Mouse (Mus musculus): ENCODE data around the gene Fryl.

The Fryl gene

DNA sequence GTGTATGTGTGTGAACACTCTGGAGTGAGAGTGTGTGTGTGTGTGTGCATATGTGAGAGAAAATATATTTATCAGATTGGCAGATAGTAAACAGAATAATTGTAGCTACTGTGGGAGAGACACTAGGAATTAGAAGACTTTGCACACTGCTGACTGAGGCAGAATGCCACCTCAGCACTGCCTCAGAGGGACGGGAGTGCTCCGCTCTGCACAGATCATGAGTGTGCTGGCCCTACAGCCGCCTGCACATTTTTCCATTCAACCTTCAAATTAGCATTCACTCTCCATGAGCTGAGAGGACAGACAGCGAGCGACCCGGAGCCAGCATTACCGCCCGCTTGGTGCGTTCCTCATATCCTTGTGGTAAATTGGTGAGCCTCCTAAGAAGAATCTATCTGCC lies 96.0 kb downstream of the Fryl start:
- in situ Hi-C loops (cut with MboI, MseI) = no loop called here

DNA sequence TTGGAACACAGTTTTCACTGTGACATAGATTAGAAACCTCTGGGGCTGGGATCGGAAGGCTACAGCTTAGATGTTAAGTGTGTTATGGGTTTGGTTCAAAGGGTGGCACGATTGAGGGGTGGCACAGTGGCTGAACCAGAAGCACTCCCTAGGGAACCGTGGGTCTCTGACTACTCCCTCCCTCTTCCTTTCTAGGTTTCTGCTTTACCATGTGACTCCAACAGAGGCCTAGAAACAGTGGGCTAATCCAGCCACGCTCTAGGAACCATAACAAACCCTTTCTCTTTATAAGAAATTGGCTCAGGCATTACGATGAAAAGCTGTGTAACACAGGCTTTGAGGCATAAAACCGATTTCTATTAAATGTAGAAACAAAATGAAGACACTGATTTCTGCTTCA lies 98.9 kb downstream of the Fryl start:
- in situ Hi-C loops (cut with MboI, MseI) = no loop called here

DNA sequence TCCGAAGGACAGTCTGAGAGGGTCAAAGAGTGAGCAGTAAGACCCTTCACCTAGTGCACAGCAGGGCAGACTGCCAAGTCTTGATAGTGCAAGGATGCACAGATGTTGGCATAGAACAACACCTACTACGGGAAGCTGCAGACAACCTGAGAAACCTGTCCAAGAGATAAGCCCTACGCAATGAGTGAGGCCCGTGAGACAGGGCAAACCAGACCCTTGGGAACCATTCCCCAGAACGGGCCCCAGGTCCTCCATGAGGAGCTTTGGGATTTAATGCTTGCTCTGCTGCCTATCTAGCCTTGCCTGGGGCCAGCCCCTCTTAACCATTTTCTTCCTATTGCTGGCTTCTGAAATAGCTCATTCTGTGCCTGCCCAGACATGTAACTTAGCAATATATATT lies 99.4 kb downstream of the Fryl start:
- in situ Hi-C loops (cut with MboI, MseI) = no loop called here

GRCm38 (mm10) chr5:73156226-73156926 lies 100.0 kb downstream of the Fryl start:
- in situ Hi-C loops (cut with MboI, MseI) = no loop called here

- in situ Hi-C loops (cut with MboI, MseI) = no loop called here
These were observed 102.5 kb downstream of the Fryl start for GRCm38 (mm10) chr5:73153802-73154465.

- in situ Hi-C loops (cut with MboI, MseI) = no loop called here
These were observed 104.2 kb downstream of the Fryl start for GRCm38 (mm10) chr5:73152206-73152605.

DNA sequence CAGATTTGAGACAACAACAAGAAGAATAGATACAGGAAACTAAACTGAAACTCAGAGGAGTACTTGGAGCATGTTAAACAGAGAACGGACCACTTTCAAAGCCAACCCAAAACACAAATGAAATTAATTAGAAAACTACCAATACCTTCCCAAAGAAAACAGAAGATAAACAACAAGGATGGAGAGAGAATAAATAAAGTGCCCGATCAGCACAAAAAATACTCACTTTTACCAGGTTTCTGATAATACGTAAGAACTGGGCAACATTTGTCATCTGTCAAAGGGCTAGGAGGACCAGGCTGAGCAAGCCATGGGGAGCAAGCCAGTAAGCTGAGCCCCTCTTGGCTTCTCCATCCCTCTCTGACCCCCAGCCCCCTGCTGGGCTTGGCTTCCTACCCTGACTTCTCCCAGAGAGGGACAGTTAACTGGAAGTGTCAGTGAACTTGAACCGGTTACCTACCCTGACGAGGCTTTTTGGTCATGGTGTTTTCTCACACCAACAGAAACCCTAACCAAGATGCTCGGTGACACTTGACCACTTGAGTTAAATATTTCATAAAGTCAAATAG lies 105.5 kb downstream of the Fryl start:
- in situ Hi-C loops (cut with MboI, MseI) = no loop called here

DNA sequence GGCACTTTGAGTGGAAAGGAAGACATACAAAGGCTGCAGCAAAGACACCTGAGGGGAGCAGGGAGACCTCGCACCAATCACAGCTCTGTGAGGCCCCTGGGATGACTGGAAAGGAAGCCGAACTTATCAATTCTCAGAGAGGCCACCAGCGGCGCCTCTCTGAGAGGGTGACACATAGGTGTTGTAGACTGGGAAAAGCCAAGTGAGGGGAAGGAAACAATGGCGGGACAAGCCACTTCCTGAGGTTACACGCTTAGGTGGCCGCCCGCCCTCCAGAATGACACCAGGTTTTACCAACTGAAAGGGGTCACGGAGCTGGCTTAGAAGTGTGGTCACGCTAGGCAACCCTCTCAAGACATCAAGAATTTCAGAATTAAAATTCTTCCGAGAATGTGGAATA lies 111.4 kb downstream of the Fryl start:
- in situ Hi-C loops (cut with MboI, MseI) = no loop called here

GRCm38 (mm10) chr5:73141712-73142111 lies 114.7 kb downstream of the Fryl start:
- in situ Hi-C loops (cut with MboI, MseI) = no loop called here

GRCm38 (mm10) chr5:73141161-73141560 lies 115.3 kb downstream of the Fryl start:
- in situ Hi-C loops (cut with MboI, MseI) = no loop called here

DNA sequence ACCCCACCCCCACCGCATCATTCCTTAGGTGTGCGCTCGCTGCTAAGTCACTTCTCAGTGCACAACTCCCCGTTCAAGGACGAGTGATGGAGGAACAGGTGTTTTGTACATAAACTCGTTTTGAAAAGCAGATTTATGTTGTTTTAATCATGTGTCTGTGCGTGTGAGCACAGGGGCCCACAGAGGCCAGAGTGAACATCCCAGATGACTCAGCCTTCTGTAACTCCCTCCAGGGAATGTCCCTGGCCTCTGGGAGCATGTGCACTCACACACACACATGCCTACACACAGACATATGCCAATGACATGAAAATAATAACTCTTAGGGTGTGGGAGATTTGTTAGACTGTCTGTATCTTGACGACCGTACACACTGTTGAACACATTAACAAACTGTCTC lies 118.9 kb downstream of the Fryl start:
- in situ Hi-C loops (cut with MboI, MseI) = loop anchor here (5.0 kb wide), 1 partner anchor 245 kb away; no protein-coding TSS in a partner anchor

- in situ Hi-C loops (cut with MboI, MseI) = loop anchor here (5.0 kb wide), 1 partner anchor 246 kb away; no protein-coding TSS in a partner anchor
These were observed 120.5 kb downstream of the Fryl start for GRCm38 (mm10) chr5:73135959-73136358.

DNA sequence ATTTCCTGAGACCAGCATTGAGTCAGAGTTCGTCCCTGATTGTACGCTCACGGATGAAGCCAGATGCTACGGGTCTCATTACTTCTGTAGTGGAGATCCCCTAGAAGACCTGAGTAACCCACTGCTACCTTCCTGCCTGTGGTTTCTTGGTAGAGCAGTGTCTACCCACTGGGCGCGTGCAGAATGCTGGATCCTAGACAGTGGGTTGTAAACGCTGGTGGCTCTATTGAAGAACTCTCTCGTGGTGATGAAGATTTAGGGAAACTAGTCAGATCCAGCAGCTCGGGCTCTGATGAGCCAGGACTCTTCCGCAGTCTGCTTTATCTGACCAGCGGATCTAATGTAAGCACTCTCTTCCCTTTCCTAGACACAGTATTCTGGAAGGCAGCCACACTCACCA lies 121.3 kb downstream of the Fryl start:
- in situ Hi-C loops (cut with MboI, MseI) = loop anchor here (5.0 kb wide), 1 partner anchor 247 kb away; no protein-coding TSS in a partner anchor

GRCm38 (mm10) chr5:73133833-73134185 lies 122.6 kb downstream of the Fryl start:
- in situ Hi-C loops (cut with MboI, MseI) = loop anchor here (5.0 kb wide), 1 partner anchor 102 kb away; no protein-coding TSS in a partner anchor

- in situ Hi-C loops (cut with MboI, MseI) = loop anchor here (5.0 kb wide), 1 partner anchor 101 kb away; no protein-coding TSS in a partner anchor
These were observed 123.2 kb downstream of the Fryl start for GRCm38 (mm10) chr5:73132998-73133832.

DNA sequence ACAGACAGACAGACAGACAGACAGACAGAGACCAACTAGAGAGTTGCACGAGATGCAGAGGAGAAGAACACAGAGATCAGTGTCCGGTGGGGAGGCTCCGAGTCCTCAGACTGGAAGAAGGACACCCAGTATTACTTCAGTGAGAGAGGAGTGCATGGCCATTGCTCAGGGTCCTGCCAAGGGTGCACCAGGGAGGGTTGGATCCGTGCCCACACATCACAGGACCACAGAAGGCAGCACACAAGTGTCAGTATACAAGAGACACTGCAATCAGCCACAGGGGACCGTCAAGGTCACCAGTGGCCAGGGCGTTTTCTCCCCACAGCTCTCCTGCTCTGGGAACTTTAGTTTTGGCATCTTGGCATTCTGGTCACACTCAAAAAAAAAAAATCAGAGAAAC lies 125.4 kb downstream of the Fryl start:
- in situ Hi-C loops (cut with MboI, MseI) = loop anchor here (5.0 kb wide), 1 partner anchor 99 kb away; no protein-coding TSS in a partner anchor

- in situ Hi-C loops (cut with MboI, MseI) = loop anchor here (5.0 kb wide), 1 partner anchor 98 kb away; no protein-coding TSS in a partner anchor
These were observed 126.5 kb downstream of the Fryl start for GRCm38 (mm10) chr5:73129871-73130270.

- in situ Hi-C loops (cut with MboI, MseI) = loop anchor here (25.0 kb wide), 1 partner anchor 1842 kb away; no protein-coding TSS in a partner anchor
These were observed 136.3 kb downstream of the Fryl start for GRCm38 (mm10) chr5:73119969-73120725.

GRCm38 (mm10) chr5:73119524-73119923 lies 136.9 kb downstream of the Fryl start:
- in situ Hi-C loops (cut with MboI, MseI) = loop anchor here (25.0 kb wide), 1 partner anchor 1843 kb away; no protein-coding TSS in a partner anchor

GRCm38 (mm10) chr5:73118786-73119185 lies 137.6 kb downstream of the Fryl start:
- in situ Hi-C loops (cut with MboI, MseI) = loop anchor here (25.0 kb wide), 1 partner anchor 1844 kb away; no protein-coding TSS in a partner anchor

DNA sequence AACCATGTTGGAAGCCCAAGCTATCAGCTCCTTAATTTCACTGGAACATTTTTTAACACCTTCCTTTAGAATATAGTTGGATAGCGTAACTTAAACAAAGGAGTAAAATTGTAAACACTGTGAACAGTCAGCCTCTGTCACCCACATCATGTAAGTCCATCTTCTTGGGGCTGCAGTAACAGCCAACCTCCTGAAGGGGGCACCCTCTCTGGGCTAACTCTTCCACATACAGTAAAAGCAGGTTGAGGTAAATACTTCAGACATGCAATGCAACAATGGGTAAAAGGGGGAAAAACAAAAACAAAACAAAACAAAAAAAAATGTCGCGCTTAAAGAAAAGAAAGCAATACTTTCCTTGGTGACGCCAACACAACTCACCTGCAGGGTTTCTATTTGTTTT lies 141.5 kb downstream of the Fryl start:
- in situ Hi-C loops (cut with MboI, MseI) = loop anchor here (25.0 kb wide), 1 partner anchor 1847 kb away; no protein-coding TSS in a partner anchor
